15 mouse cellular contexts compared by ENCODE assay signal in genomic region chr13:99827573-99827972, GRCm38 (mm10).
"Had no signal": no experiment of that assay in that cellular context is flagged by ENCODE, and none has a peak within 500 bp of the region (broad histone marks: within the 10 kb centered on the region; RNA-seq: fewer than 3 reads in every experiment).

No protein-coding gene starts in this region.

- H3K27me3 ChIP-seq: midbrain, embryonic 12.5 days; neural tube, embryonic 12.5 days; stomach, embryonic 15.5 days had no signal

- H3K27ac ChIP-seq: midbrain, embryonic 10.5 days; midbrain, embryonic 12.5 days; neural tube, embryonic 12.5 days; stomach, embryonic 15.5 days; stomach, postnatal 0 days had no signal

- H3K4me3 ChIP-seq: midbrain, embryonic 10.5 days; midbrain, embryonic 12.5 days; neural tube, embryonic 12.5 days; stomach, embryonic 15.5 days had no signal

- H3K4me1 ChIP-seq: midbrain, embryonic 10.5 days; midbrain, embryonic 12.5 days; neural tube, embryonic 12.5 days; stomach, embryonic 15.5 days had no signal

- H3K36me3 ChIP-seq: midbrain, embryonic 10.5 days; midbrain, embryonic 12.5 days; neural tube, embryonic 12.5 days; stomach, embryonic 15.5 days had no signal

- ATAC-seq: midbrain, embryonic 16.5 days had no signal

- DNase-seq: lung, adult 18-20 months; lung, embryonic 14.5 days; lung, postnatal 10 days; lung, postnatal 4 days; midbrain, embryonic 14.5 days; right cerebral cortex, postnatal 14 days; thymus, adult 2 months; thymus, postnatal 25 days; thymus, postnatal 4 days had no signal

- H3K9me3 ChIP-seq: midbrain, embryonic 10.5 days; midbrain, embryonic 12.5 days; neural tube, embryonic 12.5 days; stomach, embryonic 15.5 days had no signal

- H3K4me2 ChIP-seq: lung, embryonic 14.5 days; midbrain, embryonic 12.5 days; neural tube, embryonic 12.5 days; stomach, embryonic 15.5 days had no signal

- H3K9ac ChIP-seq: lung, embryonic 14.5 days; midbrain, embryonic 12.5 days; neural tube, embryonic 12.5 days; stomach, embryonic 15.5 days had no signal
